Mouse (Mus musculus) forebrain, embryonic 16.5 days (tissue): Measurements from ENCODE around the gene Nod1. TPM values are rescaled to one million over a fixed set of nuclear protein-coding genes. Genes with fewer than 3 reads are reported as not detected.

ENCODE experiments used
- ATAC-seq: fragments of 200-750 bp; cut with Nextera tagmentation; 2 replicates; pipeline ENCODE4 v1.8.0; 2017; ENCODE audit warnings: mild to moderate bottlenecking, moderate library complexity
- H3K27ac ChIP-seq: fragments of 300-500 bp; sonication (generic); 2 replicates; pipeline ENCODE4 v1.5.1; 2014; ENCODE audit warnings: low read length, control low read depth
- H3K27me3 ChIP-seq: fragments of 300-500 bp; sonication (generic); replicated peaks from 2 replicates; pipeline ENCODE4 v1.6.1; 2014; ENCODE audit warnings: low read length; ENCODE audit not compliant: control insufficient read depth, insufficient read depth
- H3K36me3 ChIP-seq: fragments of 300-500 bp; sonication (generic); 2 replicates; pipeline ENCODE4 v1.6.1; 2014; ENCODE audit not compliant: control insufficient read depth, insufficient read depth
- H3K4me1 ChIP-seq: fragments of 300-500 bp; sonication (generic); replicated peaks from 2 replicates; pipeline ENCODE4 v1.6.1; 2014; ENCODE audit warnings: low read length; ENCODE audit not compliant: control insufficient read depth, insufficient read depth
- H3K4me2 ChIP-seq: fragments of 300-500 bp; sonication (generic); 2 replicates; pipeline ENCODE4 v1.6.1; 2014; ENCODE audit warnings: mild to moderate bottlenecking, low read length, control low read depth
- H3K4me3 ChIP-seq: fragments of 300-500 bp; sonication (generic); replicated peaks from 2 replicates; pipeline ENCODE4 v1.5.1; 2014; ENCODE audit warnings: mild to moderate bottlenecking, low read length, control low read depth
- H3K9ac ChIP-seq: fragments of 300-500 bp; sonication (generic); replicated peaks from 2 replicates; pipeline ENCODE4 v1.6.1; 2014; ENCODE audit warnings: low read depth, low read length, control low read depth
- H3K9me3 ChIP-seq: fragments of 300-500 bp; sonication (generic); 2 replicates; pipeline ENCODE4 v1.6.1; 2016; ENCODE audit warnings: low read length; ENCODE audit not compliant: control insufficient read depth
- WGBS: fragments of 180-500 bp; shearing (Covaris S2); extraction: QIAGEN DNeasy Blood & Tissue Kit; methylation state at CpG from one replicate; pipeline ENCODE4 v1.1.7; 2014; 5-methylcytosine and 5-hydroxymethylcytosine counted together
- polyA plus RNA-seq: library from polyadenylated mRNA; unstranded; fragments of >200 nt; fragmentation: Nextera tagmentation; extraction: Ambion mirVana; gene quantifications from 2 replicates; pipeline ENCODE4 v1.2.1, GENCODE M21; 2015

Nod1 gene
- polyA plus RNA-seq, 1 experiment from 2014 or later, result 2.3 TPM

DNA sequence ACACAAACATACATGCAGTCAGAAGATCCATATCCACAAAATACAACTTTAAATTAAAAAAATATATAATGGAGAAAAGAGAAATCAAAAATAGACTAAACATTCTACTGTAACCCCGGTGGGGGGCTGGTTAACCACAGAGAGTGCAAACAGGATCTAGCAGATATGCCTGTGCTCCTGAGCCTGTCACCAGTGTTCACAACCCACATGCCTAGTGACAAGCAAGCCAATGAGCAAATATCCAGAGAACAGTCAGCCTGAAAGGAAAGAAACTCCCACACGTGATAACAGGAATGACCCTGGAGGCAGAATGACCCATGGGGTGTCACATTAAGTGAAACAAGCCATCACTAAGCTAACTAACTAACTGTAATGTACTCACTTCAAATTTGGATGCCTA lies 35.9 kb downstream of the Nod1 start:
- H3K4me2 ChIP-seq, result no peak overlapping the region

GRCm38 (mm10) chr6:54934930-54935329 lies 37.5 kb downstream of the Nod1 start:
- ATAC-seq, result no peak

More for the DNA sequence above, 35.9 kb downstream of the Nod1 start:
- no peak for ATAC-seq
- H3K27ac ChIP-seq, result no peak overlapping the region
- no peak overlapping the region for H3K9ac ChIP-seq
- 92% methylated on average over 2 of the region's 2 CpGs for WGBS
- no peak overlapping the region for H3K4me3 ChIP-seq
- H3K4me1 ChIP-seq, result peaks cover 6% of the 10 kb centered on the region; the same call in 1 of the 2 replicates
- no peaks in the 10 kb centered on the region for H3K9me3 ChIP-seq
- H3K36me3 ChIP-seq, result no peaks in the 10 kb centered on the region
- H3K27me3 ChIP-seq, result no peaks in the 10 kb centered on the region

GRCm38 (mm10) chr6:54934313-54934712 lies 38.1 kb downstream of the Nod1 start:
- Histone ChIP-seq H3K27me3 (no peaks in the 10 kb centered on the region), H3K36me3 (no peaks in the 10 kb centered on the region), H3K4me1 (no peaks in the 10 kb centered on the region), H3K4me2 (no peak overlapping the region), H3K4me3 (no peak overlapping the region), H3K27ac (no peak overlapping the region), H3K9ac (no peak overlapping the region), H3K9me3 (no peaks in the 10 kb centered on the region)
- ATAC-seq, result no peak
- WGBS, result 89% methylated on average over 8 of the region's 8 CpGs

More at GRCm38 (mm10) chr6:54934930-54935329, 37.5 kb downstream of the Nod1 start:
- H3K9ac ChIP-seq, result no peak overlapping the region
- H3K36me3 ChIP-seq, result no peaks in the 10 kb centered on the region
- no peaks in the 10 kb centered on the region for H3K27me3 ChIP-seq
- whole genome bisulfite sequencing, result 80% methylated on average over 5 of the region's 5 CpGs
- H3K27ac ChIP-seq, result no peak overlapping the region
- no peaks in the 10 kb centered on the region for H3K9me3 ChIP-seq
- peaks cover 3% of the 10 kb centered on the region; the same call in 1 of the 2 replicates for H3K4me1 ChIP-seq
- no peak overlapping the region for H3K4me3 ChIP-seq
- no peak overlapping the region for H3K4me2 ChIP-seq

DNA sequence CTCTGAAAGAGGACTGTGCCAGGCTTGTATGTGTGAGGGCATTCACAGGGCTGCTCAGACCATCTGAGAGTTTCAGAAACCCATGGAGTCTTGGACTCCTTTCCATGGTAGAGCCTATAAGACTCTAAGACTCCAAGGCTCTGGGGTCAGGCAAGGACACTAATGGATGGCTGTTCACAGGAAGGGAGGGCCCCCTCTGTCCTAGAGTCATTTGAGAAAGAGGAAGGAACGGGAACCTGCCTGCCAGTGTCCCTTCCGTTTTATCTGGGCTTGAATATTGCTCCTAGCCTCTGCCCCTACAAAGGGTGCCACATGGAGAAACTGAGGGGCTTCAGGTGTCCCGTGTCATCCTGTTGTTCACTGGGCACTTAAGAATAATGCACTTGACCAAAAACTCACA lies 38.5 kb downstream of the Nod1 start:
- 89% methylated on average over 3 of the region's 3 CpGs for WGBS

DNA sequence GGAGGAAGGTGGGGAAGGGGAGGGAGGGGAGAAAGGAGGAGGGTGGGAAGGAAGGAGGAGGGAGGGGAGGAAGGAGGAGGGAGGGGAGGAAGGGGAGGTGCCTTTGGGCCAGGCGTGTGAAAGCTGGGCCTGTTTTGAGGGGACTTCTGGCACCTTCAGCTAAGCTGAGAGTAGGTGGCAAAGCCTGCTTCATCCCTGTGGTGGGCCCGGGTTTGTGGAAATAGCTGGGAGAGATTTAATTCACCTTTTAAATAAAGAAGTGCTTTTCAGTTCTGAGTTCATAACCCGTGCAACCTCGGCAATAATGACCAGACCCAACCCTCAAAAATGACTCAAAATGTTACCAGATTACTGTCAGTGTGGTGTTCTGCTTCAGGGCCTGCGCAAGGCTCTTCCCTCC lies 39.2 kb downstream of the Nod1 start:
- Histone ChIP-seq H3K36me3 (no peaks in the 10 kb centered on the region), H3K4me2 (no peak overlapping the region), H3K27ac (no peak overlapping the region), H3K9me3 (no peaks in the 10 kb centered on the region), H3K4me3 (no peak overlapping the region), H3K27me3 (no peaks in the 10 kb centered on the region), H3K4me1 (no peaks in the 10 kb centered on the region), H3K9ac (no peak overlapping the region)
- no peak for ATAC-seq
- 83% methylated on average over 5 of the region's 5 CpGs for WGBS

More for the DNA sequence above, 38.5 kb downstream of the Nod1 start:
- H3K4me3 ChIP-seq, result no peak overlapping the region
- no peak overlapping the region for H3K9ac ChIP-seq
- H3K4me1 ChIP-seq, result no peaks in the 10 kb centered on the region
- H3K4me2 ChIP-seq, result no peak overlapping the region
- no peaks in the 10 kb centered on the region for H3K9me3 ChIP-seq
- no peaks in the 10 kb centered on the region for H3K36me3 ChIP-seq
- no peaks in the 10 kb centered on the region for H3K27me3 ChIP-seq
- no peak overlapping the region for H3K27ac ChIP-seq
- ATAC-seq, result no peak

GRCm38 (mm10) chr6:54932526-54932925 lies 39.9 kb downstream of the Nod1 start:
- H3K36me3 ChIP-seq, result no peaks in the 10 kb centered on the region
- H3K4me2 ChIP-seq, result no peak overlapping the region
- H3K4me3 ChIP-seq, result no peak overlapping the region
- no peaks in the 10 kb centered on the region for H3K9me3 ChIP-seq
- no peak for ATAC-seq
- no peaks in the 10 kb centered on the region for H3K4me1 ChIP-seq
- H3K9ac ChIP-seq, result no peak overlapping the region
- 95% methylated on average over 12 of the region's 12 CpGs for WGBS
- no peaks in the 10 kb centered on the region for H3K27me3 ChIP-seq
- no peak overlapping the region for H3K27ac ChIP-seq

DNA sequence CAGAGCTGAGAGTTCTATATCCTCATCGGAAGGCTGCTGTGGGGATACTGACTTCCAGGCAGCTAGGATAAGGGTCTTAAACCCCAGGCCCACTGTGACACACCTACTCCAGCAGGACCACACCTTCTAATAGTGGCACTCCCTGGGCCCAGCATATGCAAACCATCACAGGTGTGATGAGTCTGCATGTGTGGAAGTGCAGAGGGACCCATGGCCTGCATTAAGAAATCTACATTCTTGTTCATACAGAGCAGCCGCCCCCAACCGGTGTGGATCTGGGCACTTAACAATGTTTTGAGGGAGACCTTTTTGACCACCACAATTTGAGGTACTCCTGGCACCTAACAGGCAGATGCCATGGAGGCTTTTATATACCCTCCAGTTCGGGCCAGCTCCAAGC lies 40.8 kb downstream of the Nod1 start:
- Histone ChIP-seq H3K4me2 (no peak overlapping the region), H3K9ac (no peak overlapping the region), H3K27ac (no peak overlapping the region), H3K36me3 (no peaks in the 10 kb centered on the region), H3K27me3 (no peaks in the 10 kb centered on the region), H3K4me1 (no peaks in the 10 kb centered on the region), H3K4me3 (no peak overlapping the region), H3K9me3 (no peaks in the 10 kb centered on the region)
- no peak for ATAC-seq
- 95% methylated on average over 4 of the region's 4 CpGs for WGBS

GRCm38 (mm10) chr6:54927946-54928345 lies 44.5 kb downstream of the Nod1 start:
- H3K4me2 ChIP-seq, result no peak overlapping the region
- H3K27ac ChIP-seq, result no peak overlapping the region
- WGBS, result 86% methylated on average over 6 of the region's 6 CpGs
- no peak for ATAC-seq
- H3K9ac ChIP-seq, result no peak overlapping the region
- no peaks in the 10 kb centered on the region for H3K27me3 ChIP-seq
- H3K4me1 ChIP-seq, result no peaks in the 10 kb centered on the region
- H3K36me3 ChIP-seq, result no peaks in the 10 kb centered on the region
- H3K9me3 ChIP-seq, result no peaks in the 10 kb centered on the region
- no peak overlapping the region for H3K4me3 ChIP-seq

GRCm38 (mm10) chr6:54926899-54927298 lies 45.5 kb downstream of the Nod1 start:
- Histone ChIP-seq H3K27ac (no peak overlapping the region), H3K9me3 (no peaks in the 10 kb centered on the region), H3K9ac (no peak overlapping the region), H3K36me3 (no peaks in the 10 kb centered on the region), H3K4me1 (no peaks in the 10 kb centered on the region), H3K27me3 (no peaks in the 10 kb centered on the region), H3K4me3 (no peak overlapping the region), H3K4me2 (no peak overlapping the region)
- ATAC-seq, result no peak
- 77% methylated on average over 2 of the region's 2 CpGs for WGBS

DNA sequence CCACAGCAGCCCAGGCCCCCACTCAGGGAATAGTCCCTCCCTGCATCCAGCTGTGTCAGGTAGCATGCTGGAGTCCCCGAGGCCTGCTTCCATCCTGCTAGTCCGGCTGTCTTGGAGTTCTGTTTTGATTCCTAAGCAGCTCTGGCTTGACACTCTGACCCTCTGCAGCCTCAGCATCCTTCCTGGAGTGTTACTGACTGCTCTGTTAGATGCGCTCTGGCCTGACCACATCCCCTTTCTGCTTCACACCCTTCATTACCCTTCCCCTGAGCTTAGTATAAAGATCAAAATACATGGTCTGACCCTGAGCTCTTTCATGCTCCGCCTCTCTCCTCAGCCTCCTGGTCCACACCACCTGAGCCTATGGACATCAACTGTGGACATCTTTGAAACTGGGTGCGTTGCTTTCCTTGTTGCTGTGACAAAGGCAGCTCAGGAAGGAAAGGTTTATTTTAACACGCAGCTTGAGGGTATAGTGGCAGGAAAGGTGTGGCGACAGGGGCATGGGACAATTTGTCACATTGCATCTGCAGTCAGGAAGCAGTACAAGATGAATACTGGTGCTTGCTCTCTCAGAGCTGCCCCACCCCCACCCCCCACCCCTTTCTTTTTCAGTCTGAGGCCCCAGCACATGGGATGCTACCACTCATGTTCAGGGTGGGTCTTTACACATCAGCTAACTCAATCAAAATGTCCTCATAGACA lies 46.5 kb downstream of the Nod1 start:
- no peak overlapping the region for H3K4me3 ChIP-seq
- H3K27me3 ChIP-seq, result no peaks in the 10 kb centered on the region
- ATAC-seq, result no peak
- H3K9ac ChIP-seq, result no peak overlapping the region
- H3K4me2 ChIP-seq, result no peak overlapping the region
- H3K9me3 ChIP-seq, result no peaks in the 10 kb centered on the region
- H3K36me3 ChIP-seq, result no peaks in the 10 kb centered on the region
- 77% methylated on average over 7 of the region's 7 CpGs for WGBS
- no peak overlapping the region for H3K27ac ChIP-seq
- no peaks in the 10 kb centered on the region for H3K4me1 ChIP-seq
